Mouse (Mus musculus) forebrain, embryonic 16.5 days (tissue): Measurements from ENCODE around the gene Frmpd2. TPM values are rescaled to one million over a fixed set of nuclear protein-coding genes. Genes with fewer than 3 reads are reported as not detected.

ENCODE experiments used
- ATAC-seq: fragments of 200-750 bp; cut with Nextera tagmentation; 2 replicates; pipeline ENCODE4 v1.8.0; 2017; ENCODE audit warnings: mild to moderate bottlenecking, moderate library complexity
- H3K27ac ChIP-seq: fragments of 300-500 bp; sonication (generic); 2 replicates; pipeline ENCODE4 v1.5.1; 2014; ENCODE audit warnings: low read length, control low read depth
- H3K27me3 ChIP-seq: fragments of 300-500 bp; sonication (generic); replicated peaks from 2 replicates; pipeline ENCODE4 v1.6.1; 2014; ENCODE audit warnings: low read length; ENCODE audit not compliant: control insufficient read depth, insufficient read depth
- H3K36me3 ChIP-seq: fragments of 300-500 bp; sonication (generic); 2 replicates; pipeline ENCODE4 v1.6.1; 2014; ENCODE audit not compliant: control insufficient read depth, insufficient read depth
- H3K4me1 ChIP-seq: fragments of 300-500 bp; sonication (generic); replicated peaks from 2 replicates; pipeline ENCODE4 v1.6.1; 2014; ENCODE audit warnings: low read length; ENCODE audit not compliant: control insufficient read depth, insufficient read depth
- H3K4me2 ChIP-seq: fragments of 300-500 bp; sonication (generic); 2 replicates; pipeline ENCODE4 v1.6.1; 2014; ENCODE audit warnings: mild to moderate bottlenecking, low read length, control low read depth
- H3K4me3 ChIP-seq: fragments of 300-500 bp; sonication (generic); replicated peaks from 2 replicates; pipeline ENCODE4 v1.5.1; 2014; ENCODE audit warnings: mild to moderate bottlenecking, low read length, control low read depth
- H3K9ac ChIP-seq: fragments of 300-500 bp; sonication (generic); replicated peaks from 2 replicates; pipeline ENCODE4 v1.6.1; 2014; ENCODE audit warnings: low read depth, low read length, control low read depth
- H3K9me3 ChIP-seq: fragments of 300-500 bp; sonication (generic); 2 replicates; pipeline ENCODE4 v1.6.1; 2016; ENCODE audit warnings: low read length; ENCODE audit not compliant: control insufficient read depth
- WGBS: fragments of 180-500 bp; shearing (Covaris S2); extraction: QIAGEN DNeasy Blood & Tissue Kit; methylation state at CpG from one replicate; pipeline ENCODE4 v1.1.7; 2014; 5-methylcytosine and 5-hydroxymethylcytosine counted together
- polyA plus RNA-seq: library from polyadenylated mRNA; unstranded; fragments of >200 nt; fragmentation: Nextera tagmentation; extraction: Ambion mirVana; gene quantifications from 2 replicates; pipeline ENCODE4 v1.2.1, GENCODE M21; 2015

Gene Frmpd2
- polyA plus RNA-seq, 1 experiment from 2014 or later: not detected

GRCm38 (mm10) chr14:33548650-33549049, 77.2 kb downstream of the Frmpd2 start:
- Histone ChIP-seq H3K36me3 (no peaks in the 10 kb centered on the region), H3K4me2 (no peak overlapping the region), H3K4me1 (peaks cover 19% of the 10 kb centered on the region), H3K4me3 (no peak overlapping the region), H3K27ac (no peak overlapping the region), H3K9ac (no peak overlapping the region), H3K27me3 (no peaks in the 10 kb centered on the region), H3K9me3 (no peaks in the 10 kb centered on the region)
- ATAC-seq: no peak
- WGBS: 63% methylated on average over 3 of the region's 3 CpGs

GRCm38 (mm10) chr14:33549856-33550255, 78.4 kb downstream of the Frmpd2 start:
- WGBS: 55% methylated on average over 6 of the region's 6 CpGs
- ATAC-seq: peak; percentile 84
- no peak overlapping the region for H3K9ac ChIP-seq
- peak overlapping the region; percentile 22; the same call in 1 of the 2 replicates for H3K27ac ChIP-seq
- H3K36me3 ChIP-seq: no peaks in the 10 kb centered on the region
- H3K4me2 ChIP-seq: no peak overlapping the region
- H3K27me3 ChIP-seq: no peaks in the 10 kb centered on the region
- H3K4me1 ChIP-seq: peaks cover 17% of the 10 kb centered on the region
- no peaks in the 10 kb centered on the region for H3K9me3 ChIP-seq
- no peak overlapping the region for H3K4me3 ChIP-seq

GRCm38 (mm10) chr14:33570737-33571136, 99.2 kb downstream of the Frmpd2 start:
- 21% methylated on average over 6 of the region's 6 CpGs for WGBS
- 0 out of 2 replicates have a peak, but pooled peaks cover 9% of the 10 kb centered on the region for H3K4me1 ChIP-seq
- H3K9me3 ChIP-seq: no peaks in the 10 kb centered on the region
- no peak overlapping the region for H3K4me2 ChIP-seq
- no peak overlapping the region for H3K9ac ChIP-seq
- no peaks in the 10 kb centered on the region for H3K36me3 ChIP-seq
- H3K27ac ChIP-seq: no peak overlapping the region
- ATAC-seq: no peak
- H3K27me3 ChIP-seq: no peaks in the 10 kb centered on the region
- no peak overlapping the region for H3K4me3 ChIP-seq

GRCm38 (mm10) chr14:33573643-33574042, 102.1 kb downstream of the Frmpd2 start:
- H3K4me2 ChIP-seq: no peak overlapping the region
- H3K36me3 ChIP-seq: no peaks in the 10 kb centered on the region
- 0 out of 2 replicates have a peak, but pooled peaks cover 9% of the 10 kb centered on the region for H3K4me1 ChIP-seq
- WGBS: 77% methylated on average over 3 of the region's 3 CpGs
- no peaks in the 10 kb centered on the region for H3K27me3 ChIP-seq
- no peak overlapping the region for H3K4me3 ChIP-seq
- H3K9ac ChIP-seq: no peak overlapping the region
- no peaks in the 10 kb centered on the region for H3K9me3 ChIP-seq
- no peak overlapping the region for H3K27ac ChIP-seq
- no peak for ATAC-seq

- Histone ChIP-seq H3K27me3 (no peaks in the 10 kb centered on the region), H3K9me3 (no peaks in the 10 kb centered on the region), H3K36me3 (no peaks in the 10 kb centered on the region), H3K9ac (no peak overlapping the region), H3K27ac (no peak overlapping the region), H3K4me1 (no peaks in the 10 kb centered on the region), H3K4me2 (no peak overlapping the region), H3K4me3 (no peak overlapping the region)
- no peak for ATAC-seq
- WGBS: 71% methylated on average over 7 of the region's 7 CpGs
Measured at GRCm38 (mm10) chr14:33579771-33580484, 108.4 kb downstream of the Frmpd2 start.

- Histone ChIP-seq H3K4me3 (no peak within 1 kb of the TSS), H3K9ac (no peak within 1 kb of the TSS), H3K27ac (no peak within 1 kb of the TSS), H3K4me1 (no peaks in the 10 kb centered on the region), H3K36me3 (no peaks in the 10 kb centered on the region), H3K27me3 (no peaks in the 10 kb centered on the region), H3K4me2 (no peak within 1 kb of the TSS), H3K9me3 (no peaks in the 10 kb centered on the region)
- WGBS: 65% methylated on average over 14 of the region's 14 CpGs
- ATAC-seq: no peak
Measured at GRCm38 (mm10) chr14:33588951-33589350, 117.5 kb downstream of the Frmpd2 start, which contains the start of gene Ptpn20. Gene Ptpn20 (plus strand): TSS chr14:33589207.

GRCm38 (mm10) chr14:33598376-33599130, 127.1 kb downstream of the Frmpd2 start:
- 86% methylated on average over 9 of the region's 9 CpGs for WGBS
- Histone ChIP-seq H3K9me3 (no peaks in the 10 kb centered on the region), H3K4me2 (no peak overlapping the region), H3K4me3 (no peak overlapping the region), H3K27me3 (no peaks in the 10 kb centered on the region), H3K9ac (no peak overlapping the region), H3K4me1 (no peaks in the 10 kb centered on the region), H3K36me3 (no peaks in the 10 kb centered on the region), H3K27ac (no peak overlapping the region)
- ATAC-seq: no peak

GRCm38 (mm10) chr14:33607431-33607830, 135.9 kb downstream of the Frmpd2 start:
- H3K36me3 ChIP-seq: no peaks in the 10 kb centered on the region
- H3K4me3 ChIP-seq: no peak overlapping the region
- H3K4me2 ChIP-seq: no peak overlapping the region
- H3K9me3 ChIP-seq: no peaks in the 10 kb centered on the region; the same call in 1 of the 2 replicates
- H3K9ac ChIP-seq: no peak overlapping the region
- H3K27me3 ChIP-seq: no peaks in the 10 kb centered on the region
- no peaks in the 10 kb centered on the region for H3K4me1 ChIP-seq
- no peak for ATAC-seq
- 89% methylated on average over 10 of the region's 10 CpGs for WGBS
- H3K27ac ChIP-seq: no peak overlapping the region
